Mouse (Mus musculus): Measurements from ENCODE around the gene Enpp6.

The Enpp6 gene

DNA sequence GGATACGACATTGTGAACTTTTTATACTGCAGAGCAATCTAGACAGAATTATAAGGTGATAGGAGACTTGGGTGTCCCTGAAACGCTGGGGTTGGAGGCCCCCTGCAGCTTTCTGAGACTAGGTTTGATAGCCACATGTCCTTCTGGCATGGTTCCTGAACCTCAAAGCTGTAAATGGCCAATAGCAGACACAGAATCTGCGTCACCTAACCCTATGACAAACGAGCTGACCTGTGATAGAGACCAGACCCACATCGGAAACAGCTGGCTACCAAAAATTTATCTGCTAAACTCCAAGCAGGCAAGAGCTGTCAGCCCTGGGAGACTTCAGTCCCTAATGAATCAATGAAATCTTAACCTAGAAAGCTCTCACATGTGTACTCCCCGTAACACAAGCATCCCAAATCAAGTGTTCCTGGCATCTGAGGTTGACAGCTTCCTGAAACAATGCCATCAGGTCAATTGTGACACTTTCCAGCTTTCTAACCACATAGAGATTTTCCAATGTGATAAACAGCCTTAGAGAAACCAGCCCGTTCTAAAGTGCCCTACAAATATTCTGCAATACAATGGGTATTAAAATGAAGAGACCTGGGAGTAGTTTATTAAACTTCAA lies 74.5 kb downstream of the Enpp6 start:
- no peak for DNase-seq (ENCODE audit: low read depth)

DNA sequence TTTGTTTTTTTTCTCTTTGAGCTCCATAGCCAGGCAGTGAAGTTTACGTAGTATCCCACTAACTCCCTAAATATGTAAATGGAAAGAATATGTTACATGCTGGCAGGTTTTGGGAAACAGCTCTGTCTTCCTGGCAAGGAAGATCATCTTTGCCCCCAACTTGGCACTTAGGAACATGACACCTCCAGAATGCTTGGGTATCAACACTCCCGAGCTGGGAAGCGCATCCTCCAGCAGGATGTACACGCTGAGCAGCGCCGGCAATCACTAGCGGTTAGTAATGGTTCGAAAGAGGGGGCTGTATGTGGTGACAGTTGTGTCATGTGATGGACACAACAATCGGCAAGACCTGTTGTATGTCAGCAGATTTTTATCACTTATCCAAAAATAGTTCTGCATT lies 80.4 kb downstream of the Enpp6 start:
- DNase-seq (ENCODE audit: low read depth), result no peak

GRCm38 (mm10) chr8:47069634-47070033 lies 82.9 kb downstream of the Enpp6 start:
- DNase-seq (ENCODE audit: low read depth), result no peak

DNA sequence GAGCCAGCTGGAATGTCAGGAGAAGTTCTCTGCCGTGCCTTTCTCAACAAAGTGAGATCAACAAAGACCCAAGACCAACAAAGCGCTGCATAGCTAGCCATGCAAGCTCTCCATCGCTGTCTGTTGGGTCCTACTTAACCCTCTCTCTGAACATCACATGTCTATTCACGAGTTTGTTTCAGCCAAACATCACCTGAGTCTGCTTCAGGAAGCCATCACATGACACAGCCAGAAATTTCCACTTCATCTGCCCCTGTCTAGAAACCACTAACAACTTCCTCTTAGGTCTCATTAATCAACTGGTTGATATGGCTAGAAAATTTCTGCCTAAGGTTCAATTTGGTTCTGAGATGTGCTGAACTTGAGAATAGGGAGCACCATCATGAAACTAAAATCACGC lies 85.3 kb downstream of the Enpp6 start:
- no peak for DNase-seq (ENCODE audit: low read depth)

GRCm38 (mm10) chr8:47075941-47076555 lies 89.4 kb downstream of the Enpp6 start:
- DNase-seq (ENCODE audit: low read depth), result no peak

DNA sequence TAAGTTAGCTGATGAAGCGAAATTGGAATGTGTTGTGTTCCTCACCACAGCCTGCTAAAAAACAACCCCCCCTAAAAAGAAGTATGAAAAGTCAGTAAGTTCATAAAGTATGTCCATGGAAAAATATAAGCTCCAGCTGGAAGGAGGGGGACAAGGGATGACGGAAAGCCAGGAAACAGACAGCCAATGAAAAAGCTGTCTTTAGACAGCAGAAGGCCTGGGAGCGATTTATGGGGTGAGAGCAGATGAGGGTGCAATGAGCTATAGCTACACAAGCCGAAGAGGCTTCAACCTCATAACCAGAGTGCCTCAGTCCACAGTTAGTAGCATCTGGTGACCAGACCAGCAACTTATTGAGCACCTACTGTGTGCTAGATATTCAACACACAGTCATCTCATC lies 93.3 kb downstream of the Enpp6 start:
- no peak for DNase-seq (ENCODE audit: low read depth)

GRCm38 (mm10) chr8:47082201-47083027 lies 95.7 kb downstream of the Enpp6 start:
- DNase-seq (ENCODE audit: low read depth), result no peak

DNA sequence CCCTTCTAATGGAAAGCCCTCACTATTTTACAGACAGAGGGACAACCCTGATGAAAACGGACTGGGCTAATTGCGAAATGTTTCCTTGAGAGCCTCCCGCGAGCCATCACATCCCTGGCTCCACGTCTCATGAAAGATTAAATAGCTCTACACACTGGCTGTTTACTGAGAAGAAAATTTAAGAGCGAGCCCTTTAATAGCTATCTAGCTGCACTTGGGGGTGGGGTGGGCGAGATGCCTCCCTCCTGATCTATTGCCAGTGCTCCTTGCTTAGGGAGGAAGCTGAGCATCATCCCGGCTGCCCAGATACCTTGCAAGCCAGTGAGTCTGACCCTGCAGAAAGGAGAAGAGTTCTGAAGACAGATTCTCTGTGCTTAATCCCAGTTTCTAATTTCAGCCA lies 103.3 kb downstream of the Enpp6 start:
- no peak for DNase-seq (ENCODE audit: low read depth)

GRCm38 (mm10) chr8:47105617-47106016 lies 118.9 kb downstream of the Enpp6 start:
- DNase-seq (ENCODE audit: low read depth), result no peak

DNA sequence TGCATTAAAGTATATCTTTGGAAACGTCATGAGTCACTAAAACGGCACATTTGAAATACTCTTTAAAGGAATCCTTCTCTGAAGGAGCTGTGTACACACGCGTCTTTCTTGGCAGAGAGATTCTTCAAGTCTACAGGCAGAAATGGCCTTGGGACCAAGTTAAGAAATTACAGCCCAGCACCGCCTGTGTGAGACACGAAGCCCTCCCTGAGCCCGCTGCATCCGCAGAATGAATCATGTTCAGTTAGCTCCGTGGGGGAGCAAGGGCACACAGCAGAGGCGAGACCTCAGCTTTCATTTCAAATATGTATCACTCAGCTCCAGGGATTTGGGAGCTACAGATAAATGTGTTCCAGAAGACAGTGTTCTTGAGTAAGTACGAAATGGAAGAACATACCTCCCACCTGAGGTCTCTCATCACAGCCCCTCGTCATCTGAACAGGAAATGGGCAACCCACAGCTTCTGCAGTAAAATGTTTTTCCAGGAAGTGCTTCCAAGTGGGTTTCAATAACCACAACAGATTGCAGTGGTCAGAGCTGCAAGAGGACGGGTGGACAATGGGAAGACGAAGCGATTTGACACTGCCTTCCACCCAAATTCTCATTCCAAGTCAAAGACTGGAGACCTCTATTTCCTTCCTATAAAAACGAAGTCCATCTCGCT lies 127.6 kb downstream of the Enpp6 start:
- DNase-seq (ENCODE audit: low read depth), result no peak

GRCm38 (mm10) chr8:47117336-47117735 lies 130.6 kb downstream of the Enpp6 start:
- no peak for DNase-seq (ENCODE audit: low read depth)

DNA sequence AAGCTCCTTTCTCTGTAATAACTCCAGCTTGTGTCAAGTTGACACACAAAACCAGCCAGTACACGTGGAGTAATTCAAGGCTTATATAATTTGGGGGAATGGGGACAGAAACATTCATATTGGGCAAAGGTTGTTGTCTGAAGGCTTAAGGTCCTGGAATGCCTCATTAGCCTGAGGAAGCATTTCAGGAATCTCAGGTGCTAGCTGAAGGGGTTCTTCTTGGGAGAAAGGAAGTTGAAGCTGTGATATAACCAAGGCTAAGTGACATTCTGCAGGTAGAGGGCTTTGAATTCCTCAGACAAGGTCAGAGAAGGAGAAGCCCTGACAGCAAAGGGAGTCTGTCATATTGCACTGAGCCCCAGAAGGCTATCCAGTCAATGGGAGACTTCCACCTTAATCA lies 133.2 kb downstream of the Enpp6 start:
- no peak for DNase-seq (ENCODE audit: low read depth)

DNA sequence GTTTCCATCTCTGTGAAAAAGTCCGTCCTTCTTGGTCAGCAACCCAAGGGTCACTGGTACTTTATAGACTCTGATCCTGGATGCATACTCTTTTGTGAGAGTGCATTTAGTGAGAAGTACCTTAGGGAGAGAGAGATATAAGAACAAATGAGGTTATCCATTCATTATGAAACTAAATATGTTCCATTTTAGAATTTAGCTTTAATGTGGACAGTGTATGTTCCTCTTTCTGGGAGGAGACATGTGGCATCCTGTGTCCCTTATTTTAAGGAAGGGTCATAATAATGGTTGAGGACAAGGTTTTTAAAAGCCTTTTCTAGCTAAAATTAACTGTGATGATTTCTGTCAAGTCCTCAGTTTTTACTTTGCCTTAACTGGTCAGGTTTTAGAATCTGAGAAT lies 142.2 kb downstream of the Enpp6 start:
- no peak for DNase-seq (ENCODE audit: low read depth)

GRCm38 (mm10) chr8:47133381-47133780 lies 146.7 kb downstream of the Enpp6 start:
- DNase-seq (ENCODE audit: low read depth), result no peak

GRCm38 (mm10) chr8:47134736-47135135 lies 148.0 kb downstream of the Enpp6 start:
- DNase-seq (ENCODE audit: low read depth), result no peak

DNA sequence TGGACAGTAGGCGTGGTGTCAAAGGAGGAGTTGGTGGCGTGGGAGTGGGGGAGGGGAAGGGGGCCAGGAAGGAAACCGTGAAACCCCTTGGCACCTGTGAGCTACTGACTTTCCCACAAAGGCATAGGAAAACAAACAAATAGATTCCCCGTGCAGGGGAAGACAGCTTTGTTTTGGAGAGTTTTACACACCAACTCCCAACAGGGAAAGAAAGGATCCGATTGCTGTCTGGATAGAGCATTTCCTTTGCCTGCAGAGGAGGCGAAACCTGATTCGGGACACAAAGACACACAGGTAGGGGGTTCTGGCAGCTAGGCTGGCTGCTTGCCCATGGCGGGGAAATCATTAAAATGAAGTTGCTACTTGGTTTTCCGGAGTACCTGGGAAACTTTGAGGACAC lies 148.9 kb downstream of the Enpp6 start:
- no peak for DNase-seq (ENCODE audit: low read depth)

GRCm38 (mm10) chr8:47136047-47136446 lies 149.4 kb downstream of the Enpp6 start:
- no peak for DNase-seq (ENCODE audit: low read depth)

- DNase-seq (ENCODE audit: low read depth), result no peak
These were observed 158.6 kb downstream of the Enpp6 start for GRCm38 (mm10) chr8:47145258-47145657.
